ENCODE assay signal across 8 mouse cellular contexts in genomic region chr2:59881404-59881803, GRCm38 (mm10). TPM values are rescaled to one million over a fixed set of nuclear protein-coding genes. Genes with fewer than 3 reads are reported as not detected.
A peak's percentile ranks its signal among the peaks of the same experiment; 100 is the strongest.
DNase-seq lines count a peak whose midpoint lies in the region; ATAC-seq and TF ChIP-seq lines count a peak whose summit lies in the region.

No protein-coding gene starts in this region.

- H3K4me2 ChIP-seq in embryonic facial prominence, embryonic 12.5 days (replicated peaks): peak overlapping the region; percentile 58
- peak overlapping the region; percentile 76 for H3K4me2 ChIP-seq in intestine, postnatal 0 days (replicated peaks; ENCODE audit: low read depth)
- peak overlapping the region; percentile 84 for H3K4me2 ChIP-seq in neural tube, embryonic 13.5 days

- no peaks in the 10 kb centered on the region for H3K27me3 ChIP-seq in embryonic facial prominence, embryonic 12.5 days
- H3K27me3 ChIP-seq in intestine, postnatal 0 days (replicated peaks; ENCODE audit: control insufficient read depth, insufficient read depth, low read length): no peaks in the 10 kb centered on the region
- no peaks in the 10 kb centered on the region for H3K27me3 ChIP-seq in neural tube, embryonic 13.5 days

- H3K36me3 ChIP-seq in embryonic facial prominence, embryonic 12.5 days: 0 out of 2 replicates have a peak, but pooled peaks cover 3% of the 10 kb centered on the region
- H3K36me3 ChIP-seq in intestine, postnatal 0 days (ENCODE audit: control insufficient read depth, insufficient read depth): no peaks in the 10 kb centered on the region
- no peaks in the 10 kb centered on the region for H3K36me3 ChIP-seq in neural tube, embryonic 13.5 days

- H3K4me3 ChIP-seq in layer of hippocampus, adult 2 months: peak overlapping the region; percentile 73
- peak overlapping the region; percentile 78 for H3K4me3 ChIP-seq in embryonic facial prominence, embryonic 12.5 days
- peak overlapping the region; percentile 81 for H3K4me3 ChIP-seq in intestine, postnatal 0 days (ENCODE audit: low read depth, low read length)
- H3K4me3 ChIP-seq in neural tube, embryonic 13.5 days: peak overlapping the region; percentile 79

- H3K9ac ChIP-seq in embryonic facial prominence, embryonic 12.5 days: no peak overlapping the region
- H3K9ac ChIP-seq in intestine, postnatal 0 days (ENCODE audit: low read depth, low read length): peak overlapping the region; percentile 84; the same call in 1 of the 2 replicates
- H3K9ac ChIP-seq in neural tube, embryonic 13.5 days: peak overlapping the region; percentile 77; the same call in 1 of the 2 replicates

- H3K4me1 ChIP-seq in embryonic facial prominence, embryonic 12.5 days: no peaks in the 10 kb centered on the region
- H3K4me1 ChIP-seq in intestine, postnatal 0 days (replicated peaks; ENCODE audit: control insufficient read depth, insufficient read depth, low read length): no peaks in the 10 kb centered on the region
- H3K4me1 ChIP-seq in neural tube, embryonic 13.5 days (replicated peaks): peaks cover 5% of the 10 kb centered on the region

- no peak for DNase-seq in layer of hippocampus, adult 2 months (ENCODE audit: low spot score in 2 of 2)
- no peak for DNase-seq in layer of hippocampus, postnatal 10 days (ENCODE audit: low spot score in 2 of 2)
- no peak for DNase-seq in left cerebral cortex, postnatal 25 days (ENCODE audit: low spot score in 2 of 2)
- DNase-seq in kidney, postnatal 14 days: no peak

- TF ChIP-seq CTCF in layer of hippocampus, adult 2 months (conservative IDR thresholded peaks at IDR 0.05): no peak
- TF ChIP-seq CTCF in intestine, postnatal 0 days (IDR thresholded peaks at IDR 0.05; ENCODE audit: low read depth): no peak

- WGBS in embryonic facial prominence, embryonic 12.5 days: 69% methylated on average over 6 of the region's 6 CpGs
- 62% methylated on average over 6 of the region's 6 CpGs for WGBS in intestine, postnatal 0 days
- WGBS in neural tube, embryonic 13.5 days: 83% methylated on average over 6 of the region's 6 CpGs

- intact Hi-C loops in left cerebral cortex, postnatal 25 days (cut with DNase I): no loop called here

- H3K9me3 ChIP-seq in embryonic facial prominence, embryonic 12.5 days: no peaks in the 10 kb centered on the region
- no peaks in the 10 kb centered on the region for H3K9me3 ChIP-seq in intestine, postnatal 0 days (ENCODE audit: control insufficient read depth)
- H3K9me3 ChIP-seq in neural tube, embryonic 13.5 days: peaks cover 14% of the 10 kb centered on the region; the same call in 1 of the 2 replicates

- no peak for ATAC-seq in embryonic facial prominence, embryonic 12.5 days (ENCODE audit: insufficient number of reproducible peaks, insufficient read depth, low FRiP score, low TSS enrichment)
- ATAC-seq in intestine, postnatal 0 days: no peak
- ATAC-seq in neural tube, embryonic 13.5 days (ENCODE audit: low read depth): no peak
- no peak for ATAC-seq in frontal cortex, adult (ENCODE audit: low TSS enrichment)

- H3K27ac ChIP-seq in layer of hippocampus, adult 2 months: peak overlapping the region; percentile 92; the same call in 1 of the 2 replicates
- no peak overlapping the region for H3K27ac ChIP-seq in embryonic facial prominence, embryonic 12.5 days
- H3K27ac ChIP-seq in intestine, postnatal 0 days (ENCODE audit: low read depth, low read length): no peak overlapping the region
- no peak overlapping the region for H3K27ac ChIP-seq in neural tube, embryonic 13.5 days (replicated peaks)

RNA-seq across cellular contexts. Expression of gene Wdsub1, which starts 1.0 kb away (rescaled TPM):
- total RNA-seq in layer of hippocampus, adult 2 months (2021): 10 to 100 TPM; 22.6 to 23.7 TPM
- 10 to 100 TPM; 14.0 to 16.0 TPM for total RNA-seq in layer of hippocampus, postnatal 10 days (2021)
- polyA plus RNA-seq in embryonic facial prominence, embryonic 12.5 days (2016; fragmentation: Nextera tagmentation; extraction: Ambion mirVana): 27.1 and 35.7 TPM in 2 replicates
- 32.9 and 37.4 TPM in 2 replicates for polyA plus RNA-seq in intestine, postnatal 0 days (2015; fragmentation: Nextera tagmentation; extraction: Ambion mirVana)
- 13.3 and 15.4 TPM in 2 replicates for polyA plus RNA-seq in neural tube, embryonic 13.5 days (2015; fragmentation: Nextera tagmentation; extraction: Ambion mirVana)
- 10 to 100 TPM; 12.8 to 15.3 TPM for total RNA-seq in left cerebral cortex, postnatal 25 days (2021)
